Mouse (Mus musculus): ENCODE results near the gene Peli2.

DNA sequence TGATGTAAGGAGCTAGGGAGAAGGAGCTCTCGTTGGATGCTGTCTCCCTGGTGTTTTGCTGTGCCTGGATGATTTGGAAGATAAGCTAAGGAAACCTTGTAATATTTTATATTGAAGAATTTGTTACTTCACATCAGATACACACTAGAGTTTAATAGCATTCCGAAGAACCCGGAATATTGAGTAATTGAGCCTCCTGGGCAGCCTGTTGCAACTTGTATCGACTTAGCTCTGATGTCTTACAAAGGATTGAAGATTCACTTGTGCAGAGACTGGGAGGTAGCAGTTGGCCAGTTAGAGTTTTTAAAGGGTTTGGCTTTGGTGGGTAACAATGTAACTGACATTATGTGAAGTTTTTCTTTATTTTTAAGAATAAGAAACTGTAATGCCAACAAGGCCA, 53.7 kb downstream of the Peli2 start:
- TF ChIP-seq POLR2A (IDR thresholded peaks at IDR 0.05; ENCODE audit: insufficient read depth, low read depth, low read length) (no peak), CTCF (IDR thresholded peaks at IDR 0.05) (no peak), EP300 (IDR thresholded peaks at IDR 0.05; ENCODE audit: insufficient read depth, low read depth, low read length) (no peak)

Measured in heart, adult 2 months (tissue).